Mouse (Mus musculus) CD4-positive, CD25-positive, alpha-beta regulatory T cell, adult 4 months (primary cell): ENCODE results near the gene Gadd45g. TPM values are rescaled to one million over a fixed set of nuclear protein-coding genes. Genes with fewer than 3 reads are reported as not detected.

Source experiments
- ATAC-seq: one replicate; pipeline ENCODE4 v1.8.0; 2017
- polyA plus RNA-seq, 2 experiments: library from polyadenylated mRNA; unstranded; fragments of 100-300 nt; shearing (Covaris generic); gene quantifications; one replicate each; pipeline ENCODE4 v1.2.1; 2017

Gadd45g gene
- 10 to 100 TPM; 13.0 to 18.1 TPM for polyA plus RNA-seq

- ATAC-seq, result peak; percentile 86
Measured at GRCm38 (mm10) chr13:51846301-51846867, at the start of gene Gadd45g. Gene Gadd45g, plus strand, starts transcription at chr13:51846678.

GRCm38 (mm10) chr13:51797899-51798746, 48.4 kb upstream of the Gadd45g start:
- peak; percentile 59 for ATAC-seq

- peak; percentile 58 for ATAC-seq
Measured at GRCm38 (mm10) chr13:51799735-51800522, 46.5 kb upstream of the Gadd45g start.

GRCm38 (mm10) chr13:51800921-51801320, 45.6 kb upstream of the Gadd45g start:
- peak; percentile 78 for ATAC-seq

DNA sequence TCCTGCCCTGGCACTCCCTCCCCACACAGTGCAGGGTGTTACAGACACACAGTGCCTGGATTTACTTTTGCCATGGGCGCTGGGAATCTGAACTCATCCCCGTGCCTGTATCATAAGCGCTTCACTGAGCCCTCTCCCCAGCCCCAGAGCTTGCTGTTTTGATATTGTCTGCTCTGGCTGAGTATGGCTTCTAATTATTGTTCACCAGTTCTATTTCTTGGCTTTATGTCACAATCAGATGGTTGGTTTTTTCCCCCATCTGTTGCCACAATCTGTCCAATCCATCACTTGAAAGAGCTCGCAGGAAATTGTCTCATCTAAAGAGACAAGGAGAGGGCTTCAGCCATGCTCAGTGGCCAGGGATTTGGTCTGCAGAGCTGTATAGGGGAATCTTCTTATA, 40.8 kb upstream of the Gadd45g start:
- ATAC-seq, result no peak

DNA sequence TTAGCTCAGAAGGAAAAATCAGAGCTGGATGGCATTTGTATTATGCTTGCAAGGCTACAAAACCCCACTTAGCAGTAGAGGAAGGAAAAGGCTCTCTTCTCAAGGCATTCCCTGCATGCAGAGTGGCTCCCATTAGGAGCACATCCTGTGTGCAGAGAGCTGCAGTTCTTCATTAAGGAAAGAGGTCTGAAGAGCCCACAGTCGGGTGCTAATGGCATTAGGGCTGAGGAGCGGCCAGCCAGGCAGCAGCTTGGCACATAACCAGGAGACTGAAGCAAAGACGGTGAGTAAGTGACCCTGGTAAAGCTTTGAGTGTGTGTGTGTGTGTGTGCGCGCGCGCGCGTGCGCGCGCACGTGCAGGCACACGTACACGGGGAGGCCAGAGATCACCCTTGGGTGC, 40.3 kb upstream of the Gadd45g start:
- no peak for ATAC-seq

GRCm38 (mm10) chr13:51808141-51808540, 38.3 kb upstream of the Gadd45g start:
- ATAC-seq, result no peak

DNA sequence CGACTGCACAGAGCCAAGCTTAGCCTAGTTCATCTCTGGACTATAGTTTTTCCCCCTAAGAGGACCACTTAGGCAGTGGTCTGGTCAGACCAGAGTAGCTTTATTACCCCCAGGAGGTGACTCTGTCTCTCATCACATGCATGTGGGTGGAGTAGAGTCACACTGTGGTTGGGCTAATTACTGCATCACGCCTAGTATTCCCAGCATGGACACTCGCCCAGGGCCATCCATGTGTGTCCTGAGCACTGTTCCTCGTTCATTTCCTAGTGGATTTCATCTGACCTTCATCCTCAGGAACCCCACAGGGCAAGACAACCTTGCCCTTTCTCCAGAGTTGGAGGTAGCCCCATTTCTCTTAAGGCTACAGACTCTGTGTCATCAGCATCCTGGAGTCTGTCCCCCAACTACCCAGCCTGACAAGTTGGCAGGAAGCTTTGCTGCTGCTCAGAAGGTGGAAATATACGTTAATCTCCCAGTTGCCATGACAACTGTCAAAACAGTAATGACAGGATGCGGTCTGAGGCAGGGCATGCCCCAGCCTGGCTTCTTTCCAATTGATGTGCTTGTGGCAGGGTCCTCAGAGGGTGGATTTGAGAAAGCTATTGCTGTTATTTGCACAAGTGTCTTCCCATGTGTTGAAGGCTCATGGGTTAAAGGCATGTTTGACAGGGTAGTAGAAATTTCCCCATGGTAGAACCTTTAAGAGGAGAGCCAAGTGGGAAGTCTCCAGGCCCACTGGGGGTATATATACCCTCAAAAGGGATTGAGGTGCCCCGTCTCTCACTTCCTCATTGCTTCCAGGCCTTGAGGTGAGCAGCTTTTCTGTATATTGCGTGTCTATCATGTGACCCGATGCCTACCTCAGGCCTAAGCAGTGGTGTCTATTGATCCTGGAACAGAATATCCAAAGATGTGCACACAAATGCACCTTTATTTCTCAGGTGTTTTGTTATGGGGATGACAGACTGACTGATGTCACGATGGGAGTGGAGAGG, 32.6 kb upstream of the Gadd45g start:
- peak; percentile 89 for ATAC-seq

GRCm38 (mm10) chr13:51814646-51815045, 31.8 kb upstream of the Gadd45g start:
- peak; percentile 42 for ATAC-seq

DNA sequence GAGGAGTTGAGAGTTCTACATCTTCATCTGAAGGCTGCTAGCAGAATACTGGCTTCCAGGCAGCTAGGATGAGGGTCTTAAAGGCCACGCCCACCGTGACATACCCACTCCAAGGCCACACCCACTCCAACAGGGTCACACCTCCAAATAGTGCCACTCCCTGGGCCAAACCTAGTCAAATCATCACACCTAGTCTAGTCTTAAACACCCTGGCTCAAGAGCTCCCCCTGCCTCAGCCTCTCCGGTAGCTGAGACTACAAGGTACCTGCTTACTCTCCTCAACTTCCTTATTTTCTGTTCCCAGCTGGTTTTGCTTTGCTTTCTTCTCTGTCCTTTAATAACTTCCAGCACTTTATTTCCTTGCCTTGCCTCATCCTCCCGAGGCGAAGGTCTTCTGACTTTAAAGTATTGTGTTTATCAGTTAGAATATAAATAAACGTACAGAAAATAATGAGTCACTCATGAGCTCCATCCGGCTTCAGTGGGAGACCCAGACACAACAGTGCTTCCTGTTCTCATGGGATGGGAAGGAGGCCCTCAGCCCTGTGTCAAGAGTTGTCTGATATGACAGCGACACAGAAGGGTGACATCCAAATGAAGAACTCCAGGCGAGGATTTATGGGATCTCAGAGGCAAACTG, 30.5 kb upstream of the Gadd45g start:
- peak; percentile 28 for ATAC-seq

GRCm38 (mm10) chr13:51816559-51817041, 29.9 kb upstream of the Gadd45g start:
- no peak for ATAC-seq

GRCm38 (mm10) chr13:51818170-51818943, 28.1 kb upstream of the Gadd45g start:
- ATAC-seq, result no peak

- ATAC-seq, result no peak
Measured at GRCm38 (mm10) chr13:51818944-51819326, 27.5 kb upstream of the Gadd45g start.

DNA sequence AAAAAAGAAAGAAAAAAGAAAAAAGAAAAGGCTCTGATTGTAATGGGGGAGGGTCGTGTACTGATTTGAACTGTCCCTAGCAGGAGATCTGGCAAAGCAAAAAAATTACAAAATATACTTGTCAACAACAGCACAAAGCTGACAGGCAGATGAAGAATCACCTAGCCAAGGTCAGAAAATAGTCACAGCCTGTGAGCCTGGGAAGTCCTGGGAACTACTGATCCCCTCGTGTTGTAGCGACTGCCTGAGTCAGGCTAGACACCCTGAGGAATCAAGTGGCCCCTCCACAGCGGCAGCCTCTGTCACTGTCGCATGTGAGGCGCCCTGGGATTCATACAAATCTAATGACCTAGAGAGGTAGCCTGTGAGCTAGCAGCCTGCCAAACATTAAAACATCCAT, 27.1 kb upstream of the Gadd45g start:
- no peak for ATAC-seq

DNA sequence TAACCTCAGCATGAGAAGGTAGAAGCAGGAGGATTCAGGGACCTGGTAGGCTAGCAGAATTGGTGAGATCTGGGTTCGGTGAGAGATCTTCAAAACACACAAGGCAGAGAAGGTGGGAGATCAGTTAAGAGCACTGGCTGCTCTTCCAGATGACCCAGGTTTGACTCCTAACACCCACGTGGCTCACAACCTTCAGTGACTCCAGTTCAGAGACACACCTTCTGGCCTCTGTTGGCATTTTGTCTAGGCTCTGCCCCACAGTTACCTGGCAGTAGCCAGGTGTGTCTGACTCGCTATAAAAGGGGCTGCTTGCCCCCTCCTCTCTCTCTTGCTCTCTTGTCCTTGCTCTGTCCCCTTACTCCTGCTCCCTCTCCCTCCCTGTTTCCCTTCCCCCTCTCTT, 24.5 kb upstream of the Gadd45g start:
- no peak for ATAC-seq

GRCm38 (mm10) chr13:51823822-51824495, 22.5 kb upstream of the Gadd45g start:
- no peak for ATAC-seq

DNA sequence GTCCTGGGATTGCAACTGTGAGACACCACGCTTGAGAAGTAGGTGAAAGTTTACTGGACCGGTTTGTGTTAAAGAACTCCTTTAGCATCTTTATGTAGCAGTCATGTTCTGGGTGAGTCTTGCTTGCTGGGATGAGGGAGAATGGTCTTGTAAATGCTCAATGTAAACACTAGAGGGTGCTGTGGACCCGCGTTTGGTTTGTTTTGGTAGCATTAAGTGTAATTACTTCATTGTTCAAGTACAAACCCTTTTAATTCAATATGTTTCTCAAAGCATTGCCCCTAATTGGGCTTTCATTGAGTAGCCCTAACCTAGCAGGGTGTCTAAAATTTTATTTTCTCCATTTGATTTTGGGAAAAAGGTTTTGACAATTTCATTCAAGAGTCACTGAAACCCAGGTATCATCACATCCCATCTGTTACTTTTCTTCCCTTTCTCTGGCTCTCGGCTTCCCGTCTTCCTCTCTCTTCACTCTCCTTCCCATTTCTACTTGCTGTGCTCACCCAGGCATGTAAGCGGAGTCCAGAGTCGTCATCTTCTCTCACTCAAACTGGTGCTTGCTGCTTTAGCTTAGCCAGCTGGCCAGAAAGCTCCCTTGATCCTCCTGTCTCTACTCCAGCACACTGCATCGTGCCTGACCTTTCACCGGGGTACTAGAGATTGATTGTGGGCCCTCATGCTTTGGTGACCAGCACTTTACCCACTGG, 15.6 kb upstream of the Gadd45g start:
- ATAC-seq, result peak; percentile 67

DNA sequence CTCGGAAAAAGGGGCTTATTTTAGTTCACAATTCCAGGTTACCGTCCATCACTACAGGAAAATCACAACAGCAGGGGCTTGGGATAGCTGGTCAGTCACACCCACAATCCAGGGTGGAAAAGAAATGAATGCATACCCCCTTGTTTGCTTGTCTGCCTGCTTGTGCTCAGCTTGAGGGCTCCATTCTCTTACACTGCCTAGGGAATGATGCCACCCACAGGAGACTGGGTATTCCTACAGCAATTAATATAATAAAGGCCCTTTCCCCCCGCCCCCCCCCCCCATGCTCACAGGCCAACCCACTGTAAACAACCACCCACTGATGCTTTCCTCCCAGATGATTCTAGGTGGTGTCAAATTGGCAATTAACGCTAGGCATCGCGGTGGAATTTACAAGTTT, 14.0 kb upstream of the Gadd45g start:
- no peak for ATAC-seq

DNA sequence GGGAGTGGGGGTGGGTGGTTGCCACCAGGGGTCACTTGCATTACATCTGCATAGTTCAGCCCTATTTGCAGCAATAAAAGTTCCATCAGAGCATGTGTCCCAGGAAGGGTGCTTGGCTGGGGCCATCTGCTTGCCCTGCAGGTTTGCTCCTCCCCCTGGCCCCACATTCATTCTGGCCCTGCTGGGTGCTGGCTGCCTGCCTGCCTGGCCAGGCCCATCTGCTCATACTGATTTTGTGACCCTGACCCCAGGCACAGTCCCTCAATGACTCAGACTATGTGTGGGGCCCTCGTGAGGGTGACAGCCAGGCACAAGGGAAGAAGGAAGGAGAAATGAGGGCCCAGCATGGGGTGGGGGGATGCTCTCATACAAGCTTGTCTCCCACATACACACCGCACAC, 12.9 kb upstream of the Gadd45g start:
- no peak for ATAC-seq
